Mouse (Mus musculus): ENCODE results near the gene Mthfd1. TPM values are rescaled to one million over a fixed set of nuclear protein-coding genes. Genes with fewer than 3 reads are reported as not detected.

Mthfd1 gene
- polyA plus RNA-seq, 1 experiment from 2014 or later: 102 TPM

GRCm38 (mm10) chr12:76368790-76369205 lies 113.7 kb downstream of the Mthfd1 start:
- Histone ChIP-seq H3K4me3 (replicated peaks) (peak overlapping the region; percentile 87), H3K9me3 (no peaks in the 10 kb centered on the region), H3K9ac (peak overlapping the region; percentile 97), H3K27ac (peak overlapping the region; percentile 100), H3K4me1 (replicated peaks) (peaks cover 28% of the 10 kb centered on the region), H3K27me3 (replicated peaks) (no peaks in the 10 kb centered on the region), H3K36me3 (no peaks in the 10 kb centered on the region), H3K4me2 (replicated peaks) (peak overlapping the region; percentile 88)
- peak; percentile 43 for ATAC-seq
- 1% methylated on average over 26 of the region's 26 CpGs for WGBS

Other genes starting within 250 kb of the Mthfd1 start
- gene Esr2, start 78.0 kb upstream of the Mthfd1 start, polyA plus RNA-seq (2015; fragmentation: Nextera tagmentation; extraction: Ambion mirVana): 0.05 and 0.06 TPM in 2 replicates
- gene Tex21, start 8.6 kb upstream of the Mthfd1 start, polyA plus RNA-seq (2015; fragmentation: Nextera tagmentation; extraction: Ambion mirVana): not detected in 2 replicates
- 2.7 and 3.3 TPM in 2 replicates for gene Akap5, start 69.6 kb downstream of the Mthfd1 start, polyA plus RNA-seq (2015; fragmentation: Nextera tagmentation; extraction: Ambion mirVana)
- 11.7 and 12.4 TPM in 2 replicates for gene Zbtb25, start 114.3 kb downstream of the Mthfd1 start, polyA plus RNA-seq (2015; fragmentation: Nextera tagmentation; extraction: Ambion mirVana)
- gene Zbtb1, start 115.0 kb downstream of the Mthfd1 start, polyA plus RNA-seq (2015; fragmentation: Nextera tagmentation; extraction: Ambion mirVana): 6.7 and 7.6 TPM in 2 replicates
- gene Hspa2, start 148.9 kb downstream of the Mthfd1 start, polyA plus RNA-seq (2015; fragmentation: Nextera tagmentation; extraction: Ambion mirVana): 10.1 and 11.9 TPM in 2 replicates
- gene Ppp1r36, start 162.2 kb downstream of the Mthfd1 start, polyA plus RNA-seq (2015; fragmentation: Nextera tagmentation; extraction: Ambion mirVana): 1.1 and 1.5 TPM in 2 replicates